Comparison of ENCODE assay signal across 9 mouse cellular contexts in the genomic region with DNA sequence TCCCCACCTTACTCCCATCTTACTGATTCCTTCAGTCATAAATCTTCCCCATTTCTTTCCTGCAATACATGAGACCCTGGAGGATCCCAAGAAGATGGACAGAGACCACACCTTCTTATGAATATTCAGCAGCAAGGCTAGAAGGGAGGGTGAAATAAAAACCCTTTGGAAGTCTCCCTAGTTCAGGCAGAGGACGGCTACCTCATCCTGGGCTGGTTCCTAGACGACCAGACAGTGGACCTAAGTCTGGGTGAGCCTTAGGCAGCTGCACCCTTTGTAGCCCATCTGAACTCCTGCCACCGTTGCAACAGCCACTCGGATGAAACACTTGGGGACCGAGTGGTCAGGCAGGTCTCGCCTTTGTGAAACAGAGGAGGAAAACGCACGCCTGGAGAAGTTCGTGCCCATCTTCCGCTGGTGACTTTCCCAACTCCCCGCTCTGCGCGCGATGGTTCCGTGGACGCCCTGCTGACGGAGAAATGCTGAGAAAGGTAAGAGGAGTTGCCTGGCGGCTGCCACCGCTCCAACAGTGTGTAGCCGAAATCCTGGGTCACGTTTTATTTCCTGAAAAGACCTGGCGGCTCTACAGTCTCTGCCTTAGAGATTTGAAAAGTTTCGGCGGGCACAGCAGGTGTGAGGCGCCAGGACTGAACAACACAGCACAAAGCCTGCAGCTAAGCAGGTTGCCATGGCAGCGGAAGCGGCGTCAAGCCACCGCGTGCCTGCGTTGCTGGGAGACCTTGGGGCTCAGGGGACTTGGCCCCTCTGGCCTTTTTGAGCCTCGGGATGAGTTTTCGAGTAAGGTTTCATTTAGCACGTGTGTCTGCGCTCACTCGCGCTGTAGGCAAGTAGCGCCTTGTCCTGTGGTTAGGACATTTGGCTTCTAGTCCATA.
DNase-seq lines count a peak whose midpoint lies in the region; ATAC-seq and TF ChIP-seq lines count a peak whose summit lies in the region.
"Had no signal": no experiment of that assay in that cellular context is flagged by ENCODE, and none has a peak within 500 bp of the region (broad histone marks: within the 10 kb centered on the region; RNA-seq: fewer than 3 reads in every experiment).

No protein-coding gene starts in this region.

- no peak overlapping the region for H3K9ac ChIP-seq in intestine, postnatal 0 days (ENCODE audit: low read depth, low read length)

- H3K27ac ChIP-seq in intestine, postnatal 0 days (ENCODE audit: low read depth, low read length) = no peak overlapping the region
- H3K27ac ChIP-seq: macrophage had no signal

- H3K4me1 ChIP-seq in intestine, postnatal 0 days (replicated peaks; ENCODE audit: control insufficient read depth, insufficient read depth, low read length) = no peaks in the 10 kb centered on the region

- H3K36me3 ChIP-seq in intestine, postnatal 0 days (ENCODE audit: control insufficient read depth, insufficient read depth) = no peaks in the 10 kb centered on the region

- no peak for TF ChIP-seq CTCF in intestine, postnatal 0 days (IDR thresholded peaks at IDR 0.05; ENCODE audit: low read depth)

- H3K4me3 ChIP-seq in intestine, postnatal 0 days (ENCODE audit: low read depth, low read length) = peak overlapping the region; percentile 33

- intact Hi-C loops in left cerebral cortex, postnatal 4 days (cut with DNase I) = loop anchor here (10.0 kb wide), 1 partner anchor 100 kb away; no protein-coding TSS in a partner anchor

- H3K27me3 ChIP-seq in intestine, postnatal 0 days (replicated peaks; ENCODE audit: control insufficient read depth, insufficient read depth, low read length) = 0 out of 2 replicates have a peak, but pooled peaks cover 5% of the 10 kb centered on the region

- H3K9me3 ChIP-seq in intestine, postnatal 0 days (ENCODE audit: control insufficient read depth) = no peaks in the 10 kb centered on the region

- peak; percentile 60 to 81 for DNase-seq in adrenal gland, adult (ENCODE audit: inconsistent age in 2 of 2, low spot score in 1 of 2)
- DNase-seq in cerebellum, adult 9-10 months = peak; percentile 10
- DNase-seq in frontal cortex, postnatal 10 days (ENCODE audit: low spot score in 2 of 2) = peak; percentile 44 to 65
- peak; percentile 80 for DNase-seq in left cerebral cortex, postnatal 4 days
- DNase-seq in mesoderm, embryonic 11.5 days (ENCODE audit: low read depth, low spot score) = peak; percentile 92
- peak; percentile 17 to 35 for DNase-seq in right cerebral cortex, postnatal 36 days (ENCODE audit: low spot score in 2 of 2)
- no peak for DNase-seq in c-Kit-positive CD71-positive TER-119-positive erythroid progenitor cells, embryonic 14.5 days (ENCODE audit: low spot score)

- peak; percentile 74; the same call in 1 of the 2 replicates for ATAC-seq in intestine, postnatal 0 days

- H3K4me2 ChIP-seq in intestine, postnatal 0 days (replicated peaks; ENCODE audit: low read depth) = peak overlapping the region; percentile 76

- under 1% methylated on average over 38 of the region's 38 CpGs for WGBS in intestine, postnatal 0 days
